Mouse (Mus musculus): ENCODE data around the gene Etv5.

GRCm38 (mm10) chr16:22406050-22406449 lies 33.5 kb downstream of the Etv5 start:
- TF ChIP-seq CTCF (IDR thresholded peaks at IDR 0.05; ENCODE audit: control insufficient read depth, insufficient read depth, low read length) (no peak), POLR2A (IDR thresholded peaks at IDR 0.05; ENCODE audit: borderline replicate concordance, control insufficient read depth, low read depth, low read length) (no peak)
